Comparison of ENCODE assay signal across 15 mouse cellular contexts in genomic region chr4:119825956-119826355, GRCm38 (mm10).
"Had no signal": no experiment of that assay in that cellular context is flagged by ENCODE, and none has a peak within 500 bp of the region (broad histone marks: within the 10 kb centered on the region; RNA-seq: fewer than 3 reads in every experiment).

No protein-coding gene starts in this region.

- H3K9ac ChIP-seq: lung, embryonic 14.5 days; midbrain, embryonic 12.5 days; neural tube, embryonic 12.5 days; stomach, embryonic 15.5 days had no signal

- H3K4me3 ChIP-seq: midbrain, embryonic 10.5 days; midbrain, embryonic 12.5 days; neural tube, embryonic 12.5 days; stomach, embryonic 15.5 days had no signal

- H3K27ac ChIP-seq: midbrain, embryonic 10.5 days; midbrain, embryonic 12.5 days; neural tube, embryonic 12.5 days; stomach, embryonic 15.5 days; stomach, postnatal 0 days had no signal

- H3K27me3 ChIP-seq: midbrain, embryonic 12.5 days; neural tube, embryonic 12.5 days; stomach, embryonic 15.5 days had no signal

- H3K4me1 ChIP-seq: midbrain, embryonic 10.5 days; midbrain, embryonic 12.5 days; neural tube, embryonic 12.5 days; stomach, embryonic 15.5 days had no signal

- H3K36me3 ChIP-seq: midbrain, embryonic 10.5 days; midbrain, embryonic 12.5 days; neural tube, embryonic 12.5 days; stomach, embryonic 15.5 days had no signal

- H3K9me3 ChIP-seq: midbrain, embryonic 10.5 days; midbrain, embryonic 12.5 days; neural tube, embryonic 12.5 days; stomach, embryonic 15.5 days had no signal

- DNase-seq: lung, adult 18-20 months; lung, embryonic 14.5 days; lung, postnatal 10 days; lung, postnatal 4 days; midbrain, embryonic 14.5 days; right cerebral cortex, postnatal 14 days; thymus, adult 2 months; thymus, postnatal 25 days; thymus, postnatal 4 days had no signal

- ATAC-seq: midbrain, embryonic 16.5 days had no signal

- H3K4me2 ChIP-seq: lung, embryonic 14.5 days; midbrain, embryonic 12.5 days; neural tube, embryonic 12.5 days; stomach, embryonic 15.5 days had no signal
